In the genomic region with DNA sequence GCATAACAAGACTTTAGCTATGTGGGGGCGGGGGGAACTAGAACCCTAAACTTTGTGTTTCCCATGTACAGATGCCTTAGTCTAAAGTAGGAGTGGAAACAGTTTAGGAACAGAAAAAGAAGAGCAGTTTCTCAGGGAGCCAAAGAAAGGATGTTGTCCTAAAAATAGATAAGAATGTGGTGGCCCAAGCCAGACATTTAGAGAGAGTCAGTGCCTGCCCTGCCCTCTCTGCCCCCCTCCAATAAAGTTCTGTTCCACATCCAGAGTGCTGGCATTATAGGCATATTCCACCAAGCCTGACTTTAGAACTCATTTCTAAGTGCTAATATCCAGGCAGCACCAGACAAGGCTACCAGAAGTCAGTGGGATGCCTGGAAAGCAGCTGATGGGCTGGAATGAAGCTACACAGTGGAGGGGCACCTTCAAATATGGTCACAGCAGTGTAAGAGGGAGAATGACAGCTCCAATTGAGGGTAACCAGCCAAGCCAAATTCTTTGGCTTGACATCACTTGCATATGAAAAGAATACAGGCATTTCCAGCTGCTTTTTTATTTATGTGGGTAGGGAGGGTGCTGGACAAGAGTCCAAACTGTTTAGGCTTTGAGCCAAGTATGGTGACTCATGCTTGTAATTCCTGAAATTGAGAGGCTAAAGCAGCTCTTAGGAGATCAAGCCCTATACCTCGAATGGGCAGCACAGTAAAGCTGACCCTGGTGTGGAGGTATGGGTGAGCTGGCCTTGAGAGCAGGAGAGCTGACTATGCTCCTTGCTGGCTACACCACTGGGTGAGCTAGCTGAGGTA, we compare ENCODE assay signal across 9 mouse cellular contexts. TPM values are rescaled to one million over a fixed set of nuclear protein-coding genes. Genes with fewer than 3 reads are reported as not detected.
A peak's percentile ranks its signal among the peaks of the same experiment; 100 is the strongest.
DNase-seq lines count a peak whose midpoint lies in the region; ATAC-seq lines count a peak whose summit lies in the region.
"Had no signal": no experiment of that assay in that cellular context is flagged by ENCODE, and none has a peak within 500 bp of the region (broad histone marks: within the 10 kb centered on the region; RNA-seq: fewer than 3 reads in every experiment).

No protein-coding gene starts in this region.

- H3K36me3 ChIP-seq in midbrain, embryonic 14.5 days (ENCODE audit: control insufficient read depth, insufficient read depth, low read length) = no peaks in the 10 kb centered on the region
- no peaks in the 10 kb centered on the region for H3K36me3 ChIP-seq in midbrain, embryonic 16.5 days (ENCODE audit: control insufficient read depth, insufficient read depth, low read length)
- no peaks in the 10 kb centered on the region for H3K36me3 ChIP-seq in limb, embryonic 15.5 days

- DNase-seq in midbrain, embryonic 14.5 days = peak; percentile 44
- peak; percentile 24 to 41 for DNase-seq in cerebellum, postnatal 10 days
- peak; percentile 82 to 84 for DNase-seq in heart, postnatal 10 days
- DNase-seq in right cerebral cortex, postnatal 25 days = no peak
- no peak for DNase-seq in right cerebral cortex, postnatal 36 days (ENCODE audit: low spot score in 2 of 2)

- H3K4me1 ChIP-seq in midbrain, embryonic 14.5 days (ENCODE audit: control insufficient read depth, insufficient read depth, low read length) = no peaks in the 10 kb centered on the region
- H3K4me1 ChIP-seq in midbrain, embryonic 16.5 days (ENCODE audit: control insufficient read depth, insufficient read depth, low read length) = no peaks in the 10 kb centered on the region
- H3K4me1 ChIP-seq in limb, embryonic 15.5 days = peaks cover 9% of the 10 kb centered on the region

- H3K27me3 ChIP-seq in midbrain, embryonic 14.5 days (ENCODE audit: control insufficient read depth, insufficient read depth, low read length) = no peaks in the 10 kb centered on the region
- H3K27me3 ChIP-seq in midbrain, embryonic 16.5 days (ENCODE audit: control insufficient read depth, insufficient read depth, low read depth, low read length) = no peaks in the 10 kb centered on the region
- H3K27me3 ChIP-seq in limb, embryonic 15.5 days = no peaks in the 10 kb centered on the region

- no peaks in the 10 kb centered on the region for H3K9me3 ChIP-seq in midbrain, embryonic 14.5 days (ENCODE audit: control insufficient read depth, low read length)
- H3K9me3 ChIP-seq in midbrain, embryonic 16.5 days (replicated peaks; ENCODE audit: control insufficient read depth, low read length, poor library complexity, severe bottlenecking) = no peaks in the 10 kb centered on the region
- no peaks in the 10 kb centered on the region for H3K9me3 ChIP-seq in limb, embryonic 15.5 days

- 67% methylated on average over 2 of the region's 2 CpGs for WGBS in midbrain, embryonic 14.5 days
- 56% methylated on average over 2 of the region's 2 CpGs for WGBS in midbrain, embryonic 16.5 days
- 50% methylated on average over 2 of the region's 2 CpGs for WGBS in limb, embryonic 15.5 days

- no peak overlapping the region for H3K4me3 ChIP-seq in midbrain, embryonic 14.5 days (replicated peaks; ENCODE audit: low read depth, low read length)
- no peak overlapping the region for H3K4me3 ChIP-seq in midbrain, embryonic 16.5 days (ENCODE audit: low read depth, low read length)
- H3K4me3 ChIP-seq in limb, embryonic 15.5 days = no peak overlapping the region

- H3K27ac ChIP-seq in midbrain, embryonic 14.5 days (replicated peaks; ENCODE audit: low read depth, low read length) = no peak overlapping the region
- H3K27ac ChIP-seq in midbrain, embryonic 16.5 days (ENCODE audit: low read length) = no peak overlapping the region
- peak overlapping the region; percentile 39; the same call in 1 of the 2 replicates for H3K27ac ChIP-seq in limb, embryonic 15.5 days
- H3K27ac ChIP-seq: liver, embryonic 14.5 days had no signal

- intact Hi-C loops in heart, postnatal 10 days (cut with DNase I) = loop anchor here (2.0 kb wide), 1 partner anchor 25 kb away; the partner anchor contains the start of gene Ipo7

- H3K4me2 ChIP-seq in midbrain, embryonic 14.5 days (ENCODE audit: low read length) = no peak overlapping the region
- no peak overlapping the region for H3K4me2 ChIP-seq in midbrain, embryonic 16.5 days (ENCODE audit: low read length)
- no peak overlapping the region for H3K4me2 ChIP-seq in limb, embryonic 15.5 days

- H3K9ac ChIP-seq in midbrain, embryonic 14.5 days (replicated peaks; ENCODE audit: low read length) = no peak overlapping the region
- H3K9ac ChIP-seq in midbrain, embryonic 16.5 days (ENCODE audit: low read depth, low read length) = no peak overlapping the region
- H3K9ac ChIP-seq in limb, embryonic 15.5 days = no peak overlapping the region
- H3K9ac ChIP-seq: liver, embryonic 14.5 days had no signal

- no peak for ATAC-seq in midbrain, embryonic 14.5 days (ENCODE audit: low FRiP score, low TSS enrichment)
- no peak for ATAC-seq in midbrain, embryonic 16.5 days
- ATAC-seq in limb, embryonic 15.5 days (ENCODE audit: insufficient number of reproducible peaks, low FRiP score, low TSS enrichment, low read depth) = peak; percentile 69; the same call in 1 of the 2 replicates
- no peak for ATAC-seq in erythroid progenitor cell, adult 5-6 weeks (replicated peaks; ENCODE audit: low FRiP score, poor library complexity, severe bottlenecking)

RNA-seq across cellular contexts. Expression of gene Tmem41b, which starts 6.6 kb away (rescaled TPM):
- 54.8 and 71.6 TPM in 2 replicates for polyA plus RNA-seq in midbrain, embryonic 14.5 days (2014; fragmentation: Nextera tagmentation; extraction: Ambion mirVana)
- polyA plus RNA-seq in midbrain, embryonic 16.5 days (2015; fragmentation: Nextera tagmentation; extraction: Ambion mirVana) = 63.7 and 67.2 TPM in 2 replicates
- total RNA-seq in heart, postnatal 10 days (2021) = 10 to 100 TPM; 51.5 to 60.6 TPM
- polyA plus RNA-seq in limb, embryonic 15.5 days (2015; fragmentation: Nextera tagmentation; extraction: Ambion mirVana) = 69.8 and 71.6 TPM in 2 replicates
- total RNA-seq in erythroid progenitor cell, adult 5-6 weeks (2015; ENCODE audit: low replicate concordance) = 42.2 and 76.3 TPM in 2 replicates
- 49.9 and 76.2 TPM in 2 replicates for total RNA-seq in erythroid progenitor cell, adult 5-6 weeks (2017; ENCODE audit: low replicate concordance)

RNA-seq across cellular contexts. Expression of gene Ipo7, which starts 24.7 kb away (rescaled TPM):
- 19.2 and 21.3 TPM in 2 replicates for polyA plus RNA-seq in midbrain, embryonic 14.5 days (2014; fragmentation: Nextera tagmentation; extraction: Ambion mirVana)
- 48.6 and 50.6 TPM in 2 replicates for polyA plus RNA-seq in midbrain, embryonic 16.5 days (2015; fragmentation: Nextera tagmentation; extraction: Ambion mirVana)
- total RNA-seq in heart, postnatal 10 days (2021) = 10 to 100 TPM; 89.1 to 98.3 TPM
- polyA plus RNA-seq in limb, embryonic 15.5 days (2015; fragmentation: Nextera tagmentation; extraction: Ambion mirVana) = 35.1 and 42.8 TPM in 2 replicates
- 29.9 and 34.0 TPM in 2 replicates for total RNA-seq in erythroid progenitor cell, adult 5-6 weeks (2015; ENCODE audit: low replicate concordance)
- 45.9 and 69.8 TPM in 2 replicates for total RNA-seq in erythroid progenitor cell, adult 5-6 weeks (2017; ENCODE audit: low replicate concordance)

RNA-seq across cellular contexts. Expression of gene Dennd5a, which starts 33.1 kb away (rescaled TPM):
- 54.6 and 57.2 TPM in 2 replicates for polyA plus RNA-seq in midbrain, embryonic 14.5 days (2014; fragmentation: Nextera tagmentation; extraction: Ambion mirVana)
- polyA plus RNA-seq in midbrain, embryonic 16.5 days (2015; fragmentation: Nextera tagmentation; extraction: Ambion mirVana) = 38.5 and 40.2 TPM in 2 replicates
- total RNA-seq in heart, postnatal 10 days (2021) = 100 to 1,000 TPM; 183 to 190 TPM
- polyA plus RNA-seq in limb, embryonic 15.5 days (2015; fragmentation: Nextera tagmentation; extraction: Ambion mirVana) = 31.9 and 34.7 TPM in 2 replicates
- 35.2 and 40.4 TPM in 2 replicates for total RNA-seq in erythroid progenitor cell, adult 5-6 weeks (2015; ENCODE audit: low replicate concordance)
- 22.4 and 24.8 TPM in 2 replicates for total RNA-seq in erythroid progenitor cell, adult 5-6 weeks (2017; ENCODE audit: low replicate concordance)

Comparison
In these comparisons a context has a peak if more than half of its experiments do, and no peak if none do; other contexts are left out.
1. DNase-seq: peak in midbrain, embryonic 14.5 days (single experiment), cerebellum, postnatal 10 days (2 of 2) and heart, postnatal 10 days (2 of 2); none in right cerebral cortex, postnatal 25 days (single experiment) and right cerebral cortex, postnatal 36 days (0 of 2).